Mouse (Mus musculus) embryonic fibroblast, embryonic 13.5 days (primary cell): Measurements from ENCODE around the gene Tceanc2.

Source experiments
- CTCF ChIP-seq: IDR thresholded peaks from 2 replicates; pipeline ENCODE4 v1.5.1; 2011; ENCODE audit warnings: mild to moderate bottlenecking, control low read depth, low read length, moderate library complexity, borderline replicate concordance; ENCODE audit not compliant: insufficient read depth
- POLR2A ChIP-seq: IDR thresholded peaks from 2 replicates; pipeline ENCODE4 v1.6.1; 2011; ENCODE audit warnings: low read depth, mild to moderate bottlenecking, control low read depth, low read length, moderate library complexity

DNA sequence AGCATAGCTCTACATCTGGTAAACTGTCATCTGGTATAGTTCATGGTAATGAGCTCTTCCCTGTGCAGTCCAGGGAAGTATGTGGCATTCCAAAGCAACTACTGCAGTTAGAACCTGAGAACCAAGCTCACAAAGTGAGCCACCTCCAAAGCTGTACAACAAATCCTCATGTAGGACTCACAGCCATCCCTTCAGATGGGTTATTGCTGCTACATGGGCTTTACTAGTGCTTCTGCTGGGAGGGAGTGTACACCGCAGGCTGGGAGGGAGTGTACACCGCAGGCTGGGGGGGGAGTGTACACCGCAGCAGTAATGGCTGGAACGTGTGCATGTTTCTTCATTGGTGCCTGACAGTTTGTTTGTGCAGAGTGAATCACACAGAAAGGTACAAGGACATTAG, 4.3 kb upstream of the Tceanc2 start:
- no peak for TF ChIP-seq POLR2A
- no peak for TF ChIP-seq CTCF
